Mouse (Mus musculus): ENCODE measurements around the gene Gm17693.
"Not testable (repeated sequence)": the region's sequence is repeated elsewhere in the genome, so short reads cannot be mapped to it uniquely, and the experiment has no call there.

Gene Gm17693

GRCm38 (mm10) chrX:125705144-125705543 lies at the start of gene Gm17693:
Gene Gm17693 (plus strand): TSS chrX:125705444.
- not testable (repeated sequence) for DNase-seq
